Mouse (Mus musculus) adrenal gland, postnatal 36 days (tissue): Measurements from ENCODE around the gene Lipe. TPM values are rescaled to one million over a fixed set of nuclear protein-coding genes. Genes with fewer than 3 reads are reported as not detected.

Source experiments
- DNase-seq, 2 experiments: peaks; one replicate each; pipeline ENCODE4 v3.0.0; 2021; ENCODE audit warnings: mixed read lengths in 1 of 2
- total RNA-seq, 2 experiments: library from RNA; stranded (reverse); gene quantifications; 2 replicates each; pipeline ENCODE4 v1.2.3; 2021

The Lipe gene
- total RNA-seq, 2 experiments from 2014 or later = 342 to 355 TPM

- DNase-seq = peak; percentile 73 to 76
Observed at GRCm38 (mm10) chr7:25387811-25388440, 10.6 kb downstream of the Lipe start.

GRCm38 (mm10) chr7:25385850-25386555 lies 12.5 kb downstream of the Lipe start:
- peak; percentile 93 for DNase-seq

GRCm38 (mm10) chr7:25385259-25385658 lies 13.3 kb downstream of the Lipe start:
- no peak for DNase-seq

GRCm38 (mm10) chr7:25384818-25385217 lies 13.7 kb downstream of the Lipe start:
- DNase-seq = no peak

GRCm38 (mm10) chr7:25384318-25384717 lies 14.2 kb downstream of the Lipe start:
- DNase-seq = no peak

GRCm38 (mm10) chr7:25383891-25384290 lies 14.6 kb downstream of the Lipe start:
- DNase-seq = no peak

GRCm38 (mm10) chr7:25383385-25383784 lies 15.1 kb downstream of the Lipe start:
- DNase-seq = no peak

- DNase-seq = no peak
Observed at GRCm38 (mm10) chr7:25382541-25382940, 16.0 kb downstream of the Lipe start.

- DNase-seq = no peak
Observed at GRCm38 (mm10) chr7:25381284-25381680, 17.2 kb downstream of the Lipe start.

GRCm38 (mm10) chr7:25380392-25381283 lies 17.9 kb downstream of the Lipe start:
- DNase-seq = no peak

GRCm38 (mm10) chr7:25379551-25380351 lies 18.8 kb downstream of the Lipe start:
- peak; percentile 55 to 71 for DNase-seq

GRCm38 (mm10) chr7:25378181-25379100 lies 20.1 kb downstream of the Lipe start:
- no peak for DNase-seq

GRCm38 (mm10) chr7:25377100-25377700 lies 21.3 kb downstream of the Lipe start:
- DNase-seq = peak; percentile 72 to 75

GRCm38 (mm10) chr7:25376556-25376955 lies 22.0 kb downstream of the Lipe start:
- peak; percentile 90 to 91 for DNase-seq

GRCm38 (mm10) chr7:25372441-25372840 lies 26.1 kb downstream of the Lipe start:
- no peak for DNase-seq

- DNase-seq = no peak
Observed at GRCm38 (mm10) chr7:25369058-25369749, 29.3 kb downstream of the Lipe start, which contains the start of gene Cnfn. TSS of gene Cnfn (minus strand) at chr7:25369724.

GRCm38 (mm10) chr7:25368333-25368732 lies 30.2 kb downstream of the Lipe start:
- DNase-seq = no peak

- peak; percentile 57 to 58 for DNase-seq
Observed at GRCm38 (mm10) chr7:25367632-25368293, 30.7 kb downstream of the Lipe start.
